Mouse (Mus musculus) bone marrow, adult 2 months (tissue): Measurements from ENCODE around the gene 9230110F15Rik.

Source experiments
- CTCF ChIP-seq: fragments of 200-500 bp; IDR thresholded peaks from 2 replicates; pipeline ENCODE4 v1.5.1; 2011; ENCODE audit warnings: low read length, control low read depth; ENCODE audit not compliant: control insufficient read depth, insufficient read depth
- POLR2A ChIP-seq: fragments of 200-500 bp; IDR thresholded peaks from 2 replicates; pipeline ENCODE4 v1.6.1; 2011; ENCODE audit warnings: low read depth, mild to moderate bottlenecking, control low read depth, low read length, borderline replicate concordance; ENCODE audit not compliant: control insufficient read depth

DNA sequence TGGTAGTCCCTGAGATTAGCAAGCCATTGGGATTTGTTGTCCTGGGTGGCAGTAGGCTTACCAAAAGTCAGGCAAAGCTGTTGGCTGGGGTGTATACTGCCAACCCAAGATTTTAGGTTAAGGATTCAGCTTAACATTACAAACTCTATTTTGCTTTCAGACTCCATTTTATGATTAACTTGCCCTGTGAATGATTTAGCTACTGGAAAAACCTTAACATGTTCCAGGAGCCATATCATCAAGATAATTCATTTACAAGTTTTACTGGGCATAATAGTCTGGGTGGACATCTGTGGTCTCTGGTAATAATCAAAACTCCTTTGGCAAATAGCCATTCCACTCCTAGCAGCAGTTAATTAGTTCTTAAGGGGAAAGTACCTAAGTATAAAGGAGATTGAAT is 45.8 kb downstream of the 9230110F15Rik start:
- no peak for TF ChIP-seq CTCF
- no peak for TF ChIP-seq POLR2A
